Mouse (Mus musculus) midbrain, postnatal 0 days (tissue): ENCODE measurements at regions not wholly inside any gene's neighbourhood (a gene's known extent, or its start where the extent isn't known, plus 50 kb on each side); places are given as distances from the start of the nearest gene placed in this dataset.
A peak's percentile ranks its signal among the peaks of the same experiment; 100 is the strongest.

Source experiments
- ATAC-seq: fragments of 200-750 bp; cut with Nextera tagmentation; 2 replicates; pipeline ENCODE4 v1.8.0; 2017; ENCODE audit warnings: moderate number of reproducible peaks, mild to moderate bottlenecking, moderate TSS enrichment, moderate library complexity; ENCODE audit not compliant: low FRiP score
- DNase-seq: peaks from one replicate; pipeline ENCODE4 v3.0.0-alpha.2; 2015; ENCODE audit warnings: low spot score
- H3K27ac ChIP-seq: fragments of 300-500 bp; sonication (generic); 2 replicates; pipeline ENCODE4 v1.5.1; 2014; ENCODE audit warnings: low read depth, mild to moderate bottlenecking, low read length, mixed read lengths
- H3K27me3 ChIP-seq: fragments of 300-500 bp; sonication (generic); 2 replicates; pipeline ENCODE4 v1.6.1; 2014; ENCODE audit warnings: low read length, control low read depth, mixed read lengths; ENCODE audit not compliant: insufficient read depth
- H3K36me3 ChIP-seq: fragments of 300-500 bp; sonication (generic); 2 replicates; pipeline ENCODE4 v1.6.1; 2014; ENCODE audit warnings: low read length, control low read depth, mixed read lengths; ENCODE audit not compliant: insufficient read depth
- H3K4me1 ChIP-seq: fragments of 300-500 bp; sonication (generic); 2 replicates; pipeline ENCODE4 v1.6.1; 2014; ENCODE audit warnings: mild to moderate bottlenecking, control low read depth, antibody characterized with exemption, low read length, mixed read lengths; ENCODE audit not compliant: insufficient read depth
- H3K4me2 ChIP-seq: fragments of 300-500 bp; sonication (generic); 2 replicates; pipeline ENCODE4 v1.6.1; 2014; ENCODE audit warnings: low read depth, mild to moderate bottlenecking, low read length, mixed read lengths; ENCODE audit not compliant: poor library complexity, severe bottlenecking
- H3K4me3 ChIP-seq: fragments of 300-500 bp; sonication (generic); 2 replicates; pipeline ENCODE4 v1.5.1; 2014; ENCODE audit warnings: low read depth, mild to moderate bottlenecking, low read length, moderate library complexity
- H3K9ac ChIP-seq: fragments of 300-500 bp; sonication (generic); replicated peaks from 2 replicates; pipeline ENCODE4 v1.6.1; 2014; ENCODE audit warnings: mild to moderate bottlenecking, low read length, moderate library complexity, mixed read lengths; ENCODE audit not compliant: poor library complexity, severe bottlenecking
- H3K9me3 ChIP-seq: fragments of 300-500 bp; sonication (generic); 2 replicates; pipeline ENCODE4 v1.6.1; 2016; ENCODE audit warnings: low read length, control low read depth
- CTCF ChIP-seq: IDR thresholded peaks from 2 replicates; pipeline ENCODE4 v1.5.1; 2016; ENCODE audit warnings: antibody characterized with exemption, mild to moderate bottlenecking
- WGBS: fragments of 180-500 bp; shearing (Covaris S2); extraction: QIAGEN DNeasy Blood & Tissue Kit; methylation state at CpG from one replicate; pipeline ENCODE4 v1.1.7; 2014; 5-methylcytosine and 5-hydroxymethylcytosine counted together

DNA sequence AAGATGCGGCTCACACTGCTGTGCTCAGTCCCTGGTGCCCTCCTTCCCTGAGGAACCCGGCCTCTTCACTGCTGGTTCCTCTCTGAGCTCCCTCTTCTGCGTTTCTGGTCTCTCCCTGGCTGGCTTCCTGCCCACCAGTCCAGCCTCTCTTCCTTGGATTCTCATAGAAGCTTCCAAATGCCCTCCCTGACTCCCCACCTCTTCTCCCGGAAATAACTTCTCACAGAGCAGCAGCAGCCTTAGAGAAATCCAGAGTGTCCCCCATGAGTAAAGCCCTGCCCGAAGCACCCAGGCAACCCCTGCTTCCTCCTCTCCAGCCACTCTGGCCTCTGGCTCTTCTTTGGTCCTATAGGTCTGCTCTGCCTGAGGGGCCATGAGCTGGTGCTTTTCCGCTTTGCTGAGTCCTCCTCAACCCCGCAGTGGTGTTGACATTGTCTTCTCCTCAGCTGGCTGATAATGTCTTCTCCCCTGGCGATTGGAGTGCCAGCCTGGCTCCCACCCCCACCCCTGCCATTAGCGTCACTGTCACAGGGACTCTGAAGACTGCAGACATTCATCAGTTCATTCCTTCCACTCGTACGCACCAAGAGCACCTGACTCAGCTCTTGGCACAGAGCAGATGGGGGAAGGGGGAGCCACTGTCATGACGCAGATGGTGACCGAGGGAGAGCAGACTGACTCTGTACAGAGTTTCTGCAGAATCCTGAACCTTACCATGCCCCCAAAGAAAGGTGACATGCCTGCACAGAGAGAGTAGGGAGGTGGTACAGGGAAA, 247.1 kb downstream of the Matn1 start:
- no peak overlapping the region for H3K4me3 ChIP-seq
- H3K4me1 ChIP-seq, result no peaks in the 10 kb centered on the region
- no peak for ATAC-seq
- H3K36me3 ChIP-seq, result no peaks in the 10 kb centered on the region
- no peak overlapping the region for H3K27ac ChIP-seq
- no peak overlapping the region for H3K4me2 ChIP-seq
- H3K9ac ChIP-seq, result no peak overlapping the region
- no peak for TF ChIP-seq CTCF
- 66% methylated on average over 13 of the region's 13 CpGs for WGBS
- H3K27me3 ChIP-seq, result no peaks in the 10 kb centered on the region
- H3K9me3 ChIP-seq, result no peaks in the 10 kb centered on the region
- DNase-seq, result peak; percentile 55

- no peak overlapping the region for H3K9ac ChIP-seq
- H3K36me3 ChIP-seq, result no peaks in the 10 kb centered on the region
- no peak overlapping the region for H3K4me2 ChIP-seq
- DNase-seq (no peak), ATAC-seq (no peak)
- H3K4me3 ChIP-seq, result no peak overlapping the region
- H3K4me1 ChIP-seq, result no peaks in the 10 kb centered on the region
- WGBS, result 94% methylated on average over 20 of the region's 20 CpGs
- no peak overlapping the region for H3K27ac ChIP-seq
- no peaks in the 10 kb centered on the region for H3K9me3 ChIP-seq
- no peaks in the 10 kb centered on the region for H3K27me3 ChIP-seq
- no peak for TF ChIP-seq CTCF
Measured at GRCm38 (mm10) chr4:131193900-131194419, 249.8 kb downstream of the Matn1 start.

GRCm38 (mm10) chr4:131196147-131196546, 252.0 kb downstream of the Matn1 start:
- Histone ChIP-seq H3K4me3 (no peak overlapping the region), H3K27me3 (no peaks in the 10 kb centered on the region), H3K36me3 (no peaks in the 10 kb centered on the region), H3K4me1 (no peaks in the 10 kb centered on the region), H3K27ac (no peak overlapping the region), H3K9me3 (no peaks in the 10 kb centered on the region), H3K4me2 (no peak overlapping the region), H3K9ac (no peak overlapping the region)
- no peak for TF ChIP-seq CTCF
- ATAC-seq, result no peak
- DNase-seq, result peak; percentile 39
- 81% methylated on average over 4 of the region's 4 CpGs for WGBS

DNA sequence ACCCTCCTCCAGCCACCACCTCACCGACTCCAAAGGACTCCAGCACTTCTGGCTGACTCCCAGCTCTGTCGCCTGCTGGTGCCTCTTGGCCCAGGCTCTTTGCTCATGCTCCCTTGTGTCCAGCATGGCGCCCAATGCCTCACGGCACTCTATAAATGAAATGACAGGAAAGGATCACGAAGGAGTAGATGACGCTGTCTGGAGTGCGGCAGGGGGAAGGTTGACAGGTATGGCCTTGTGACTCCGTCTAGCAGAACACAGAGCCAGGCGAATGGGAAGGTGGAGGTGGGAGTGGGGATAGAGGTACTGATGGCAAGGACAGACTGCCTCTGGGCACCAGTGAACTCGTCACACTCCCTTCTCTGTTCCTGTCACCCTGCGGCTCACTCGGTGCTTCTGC, 259.5 kb downstream of the Matn1 start:
- Histone ChIP-seq H3K9ac (no peak overlapping the region), H3K4me1 (no peaks in the 10 kb centered on the region), H3K27me3 (no peaks in the 10 kb centered on the region), H3K36me3 (no peaks in the 10 kb centered on the region), H3K27ac (no peak overlapping the region), H3K9me3 (no peaks in the 10 kb centered on the region), H3K4me3 (no peak overlapping the region), H3K4me2 (no peak overlapping the region)
- 96% methylated on average over 12 of the region's 12 CpGs for WGBS
- no peak for DNase-seq
- ATAC-seq, result no peak
- TF ChIP-seq CTCF, result no peak

GRCm38 (mm10) chr4:131204722-131205121, 260.5 kb downstream of the Matn1 start:
- no peaks in the 10 kb centered on the region for H3K36me3 ChIP-seq
- DNase-seq, result no peak
- no peak for TF ChIP-seq CTCF
- no peak overlapping the region for H3K9ac ChIP-seq
- H3K27ac ChIP-seq, result no peak overlapping the region
- no peak overlapping the region for H3K4me3 ChIP-seq
- ATAC-seq, result no peak
- no peak overlapping the region for H3K4me2 ChIP-seq
- no peaks in the 10 kb centered on the region for H3K27me3 ChIP-seq
- no peaks in the 10 kb centered on the region for H3K4me1 ChIP-seq
- H3K9me3 ChIP-seq, result no peaks in the 10 kb centered on the region
- 83% methylated on average over 3 of the region's 3 CpGs for WGBS

DNA sequence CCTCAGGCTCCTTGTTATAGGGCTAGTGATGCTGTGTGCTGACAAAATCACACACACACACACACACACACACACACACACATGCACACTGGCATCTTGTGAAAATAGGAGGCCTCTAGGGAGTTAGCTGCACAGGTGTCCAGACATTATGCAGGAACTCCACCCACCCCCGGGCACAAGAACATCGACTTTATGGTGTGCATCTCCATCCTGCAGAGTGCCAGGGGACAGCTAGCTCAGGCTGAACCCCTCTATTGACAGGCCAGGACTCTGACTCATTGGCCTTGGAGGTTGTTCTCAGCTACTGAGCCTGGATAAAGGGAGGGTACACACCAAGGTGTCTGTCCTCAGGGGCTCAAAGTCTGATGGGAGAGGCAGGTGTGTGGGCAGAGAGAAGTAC, 260.9 kb downstream of the Matn1 start:
- TF ChIP-seq CTCF, result no peak
- Histone ChIP-seq H3K4me2 (no peak overlapping the region), H3K4me1 (no peaks in the 10 kb centered on the region), H3K9ac (no peak overlapping the region), H3K27me3 (no peaks in the 10 kb centered on the region), H3K4me3 (no peak overlapping the region), H3K27ac (no peak overlapping the region), H3K36me3 (no peaks in the 10 kb centered on the region), H3K9me3 (no peaks in the 10 kb centered on the region)
- DNase-seq (no peak), ATAC-seq (no peak)
- 85% methylated on average over 2 of the region's 2 CpGs for WGBS
